Mouse (Mus musculus) mouse embryonic stem cell (cell line): ENCODE results near the gene Lhx8.

Experiments used
- in situ Hi-C, 2 experiments: fragments of 300-500 bp; cut with MboI; formaldehyde crosslinking; loops; 1 replicate in 1 of 2; 3 replicates in 1 of 2; pipeline ENCODE4 v1.14.3; 2019 to 2020; ENCODE audit warnings: low sequenced_read_pairs in 2 of 2, low pct_unique_long_range_greater_than_20kb in 1 of 2, mixed read lengths in 1 of 2; ENCODE audit not compliant: unreplicated experiment in 1 of 2

Lhx8 gene

DNA sequence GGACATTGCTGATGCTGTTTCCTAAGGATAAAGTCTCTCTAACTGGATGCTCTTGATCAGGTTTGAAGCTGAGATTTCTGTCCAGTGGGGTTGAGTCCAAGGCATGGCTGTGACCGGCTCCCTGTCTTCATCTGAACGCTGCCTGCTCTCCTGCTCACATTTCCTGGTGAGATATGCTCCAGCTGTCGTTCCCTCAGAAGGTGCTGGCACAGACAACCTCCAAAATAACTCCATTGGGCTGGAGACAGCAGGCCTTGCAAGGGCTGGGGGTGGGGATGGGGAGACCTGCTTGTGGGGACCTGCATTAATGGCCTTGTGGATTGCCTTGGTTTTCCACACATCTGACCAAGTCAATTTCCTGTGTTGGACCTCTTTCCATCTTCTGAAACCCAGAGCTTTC lies 46.2 kb downstream of the Lhx8 start:
- in situ Hi-C loops, result no loop called here

DNA sequence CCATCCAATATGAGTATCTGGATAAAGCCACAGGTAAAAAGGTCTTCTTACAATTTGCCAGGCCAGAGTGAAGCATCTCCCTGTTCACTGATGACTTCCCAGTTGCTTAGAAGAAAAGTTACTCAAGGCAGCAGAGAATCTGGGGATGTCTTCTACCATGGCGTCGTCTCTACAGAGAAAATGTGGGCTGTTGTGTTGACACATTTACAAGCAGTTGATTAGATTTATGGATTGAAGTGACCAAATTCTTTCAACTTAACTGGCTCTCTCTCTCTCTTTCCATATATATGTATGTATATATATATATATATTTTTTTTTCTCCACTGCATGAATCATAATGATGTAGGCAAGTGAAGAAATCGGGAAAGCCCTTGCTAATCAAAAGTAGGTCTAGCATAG lies 55.8 kb downstream of the Lhx8 start:
- in situ Hi-C loops, result loop anchor here in 1 of 2 experiments (10.0 kb wide), 1 partner anchor 300 kb away; no protein-coding TSS in a partner anchor

DNA sequence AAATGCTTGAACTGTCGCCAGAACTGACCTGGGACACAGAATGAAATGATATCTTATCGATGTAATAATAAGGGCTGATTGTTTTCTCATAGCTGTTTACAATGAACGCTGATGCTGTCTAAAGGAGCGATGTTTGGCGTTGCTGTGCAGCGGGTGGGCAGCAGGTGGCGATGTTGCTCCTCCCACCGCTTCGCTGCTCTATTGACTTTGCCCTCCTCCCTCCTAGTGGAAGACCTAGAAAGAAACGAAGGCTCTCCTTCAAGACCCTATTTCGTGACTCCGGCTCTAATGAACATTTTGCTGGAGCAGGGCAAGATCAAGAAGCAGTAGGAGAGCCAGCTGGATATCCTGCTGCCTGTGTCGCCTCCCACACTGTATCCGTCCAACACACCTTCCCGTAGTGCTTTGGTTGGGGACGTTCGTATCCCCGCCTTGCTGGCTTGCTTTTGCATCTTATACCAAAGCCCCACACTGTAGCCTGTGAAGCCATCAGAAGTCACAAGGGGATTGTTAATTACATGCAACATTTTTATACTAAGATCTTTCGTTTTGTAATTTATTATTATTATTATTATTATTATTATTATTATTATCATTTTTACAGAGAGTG lies 60.6 kb downstream of the Lhx8 start:
- in situ Hi-C loops, result loop anchor here in 1 of 2 experiments (10.0 kb wide), 1 partner anchor 305 kb away; no protein-coding TSS in a partner anchor

GRCm38 (mm10) chr3:154268313-154268712 lies 62.1 kb downstream of the Lhx8 start:
- in situ Hi-C loops, result no loop called here

- in situ Hi-C loops, result no loop called here
Measured at GRCm38 (mm10) chr3:154257312-154257711, 73.1 kb downstream of the Lhx8 start.
